Mouse (Mus musculus) kidney, adult 2 months (tissue): ENCODE measurements around the gene Ppp6r3. TPM values are rescaled to one million over a fixed set of nuclear protein-coding genes. Genes with fewer than 3 reads are reported as not detected.

ENCODE experiments used
- DNase-seq: peaks from one replicate; pipeline ENCODE4 v3.0.0; 2021
- H3K27ac ChIP-seq: fragments of 200-500 bp; 2 replicates; pipeline ENCODE4 v1.5.1; 2012; ENCODE audit warnings: low read depth, low read length, control low read depth, inconsistent platforms; ENCODE audit not compliant: insufficient read depth
- H3K27me3 ChIP-seq: fragments of 200-500 bp; replicated peaks from 2 replicates; pipeline ENCODE4 v1.6.1; 2012; ENCODE audit warnings: mild to moderate bottlenecking, moderate library complexity, low read length, inconsistent platforms; ENCODE audit not compliant: control insufficient read depth, insufficient read depth
- H3K36me3 ChIP-seq: fragments of 200-500 bp; 2 replicates; pipeline ENCODE4 v1.6.1; 2012; ENCODE audit warnings: mild to moderate bottlenecking, moderate library complexity, low read length, inconsistent platforms; ENCODE audit not compliant: control insufficient read depth, insufficient read depth
- H3K4me1 ChIP-seq: fragments of 200-500 bp; 2 replicates; pipeline ENCODE4 v1.6.1; 2011; ENCODE audit warnings: low read length; ENCODE audit not compliant: control insufficient read depth, insufficient read depth
- H3K4me3 ChIP-seq: fragments of 200-500 bp; 2 replicates; pipeline ENCODE4 v1.5.1; 2011; ENCODE audit warnings: mild to moderate bottlenecking, low read depth, low read length, control low read depth; ENCODE audit not compliant: insufficient read depth
- CTCF ChIP-seq: fragments of 200-500 bp; conservative IDR thresholded peaks from 2 replicates; pipeline ENCODE4 v1.5.1; 2011; ENCODE audit warnings: low read depth, mild to moderate bottlenecking, control low read depth, low read length, moderate library complexity, mixed read lengths; ENCODE audit not compliant: insufficient read depth, insufficient read length
- POLR2A ChIP-seq: fragments of 200-500 bp; IDR thresholded peaks from one replicate; pipeline ENCODE4 v1.6.1; 2011; ENCODE audit warnings: low read depth, low read length, control low read depth
- WGBS: fragments of 180-500 bp; shearing (Covaris S2); methylation state at CpG from one replicate; pipeline ENCODE4 v1.1.7; 2018; 5-methylcytosine and 5-hydroxymethylcytosine counted together
- polyA plus RNA-seq: library from polyadenylated mRNA; depleted of rRNA; stranded (reverse); fragments of >200 nt; gene quantifications from 2 replicates; pipeline ENCODE4 v1.2.3, GENCODE M21; 2012

Ppp6r3 gene
- polyA plus RNA-seq, 1 experiment, result 52.5 TPM

DNA sequence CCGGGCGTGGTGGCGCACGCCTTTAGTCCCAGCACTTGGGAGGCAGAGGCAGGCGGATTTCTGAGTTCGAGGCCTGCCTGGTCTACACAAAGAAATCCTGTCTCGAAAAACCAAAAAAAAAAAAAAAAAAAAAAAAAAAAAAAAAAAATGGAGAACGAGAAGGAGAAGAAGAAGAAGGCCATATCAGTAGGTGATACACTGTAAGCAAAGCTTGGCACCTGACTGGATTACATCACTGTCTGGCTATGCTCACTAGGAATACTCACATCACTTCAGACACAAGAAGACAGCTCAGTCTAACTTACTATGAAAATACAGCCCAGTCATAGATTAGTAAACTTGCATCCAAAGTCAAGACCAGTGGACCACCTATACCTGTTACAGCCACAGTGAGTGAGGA is 20.8 kb downstream of the Ppp6r3 start:
- no peak for DNase-seq
- Histone ChIP-seq H3K27me3 (no peaks in the 10 kb centered on the region), H3K36me3 (no peaks in the 10 kb centered on the region), H3K4me3 (no peak overlapping the region), H3K4me1 (peaks cover 17% of the 10 kb centered on the region; the same call in 1 of the 2 replicates), H3K27ac (no peak overlapping the region)
- WGBS, result 82% methylated on average over 7 of the region's 8 CpGs
- TF ChIP-seq POLR2A (no peak), CTCF (no peak)

- TF ChIP-seq POLR2A (no peak), CTCF (no peak)
- Histone ChIP-seq H3K4me3 (no peak overlapping the region), H3K27me3 (no peaks in the 10 kb centered on the region), H3K27ac (no peak overlapping the region; the same call in 1 of the 2 replicates), H3K36me3 (no peaks in the 10 kb centered on the region), H3K4me1 (peaks cover 15% of the 10 kb centered on the region; the same call in 1 of the 2 replicates)
- WGBS, result 13% methylated on average over 4 of the region's 4 CpGs
- DNase-seq, result peak; percentile 90
These were observed 23.9 kb downstream of the Ppp6r3 start for GRCm38 (mm10) chr19:3551573-3552159.

DNA sequence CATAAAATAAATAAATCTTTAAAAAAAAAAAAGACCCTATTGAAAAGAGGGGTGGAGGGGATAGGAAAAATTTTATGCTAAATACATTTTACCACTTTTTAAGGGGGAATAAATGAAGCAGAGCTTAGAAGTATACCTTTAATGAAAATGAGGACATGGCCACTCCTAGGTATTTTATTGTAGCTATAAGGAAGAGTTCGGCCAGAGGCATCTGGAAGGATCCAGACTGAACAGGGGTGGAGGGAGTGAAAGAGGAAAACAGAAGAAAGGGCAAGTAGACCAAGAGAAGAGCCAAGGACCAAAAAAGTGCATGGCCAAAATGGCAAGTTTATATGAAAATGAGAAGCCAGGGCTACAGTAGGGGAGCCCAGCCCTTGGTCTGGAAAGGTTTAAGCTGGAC is 25.4 kb downstream of the Ppp6r3 start:
- WGBS, result 64% methylated on average over 1 of the region's 1 CpGs
- TF ChIP-seq CTCF (no peak), POLR2A (no peak)
- Histone ChIP-seq H3K4me1 (peaks cover 17% of the 10 kb centered on the region), H3K36me3 (no peaks in the 10 kb centered on the region), H3K27me3 (no peaks in the 10 kb centered on the region), H3K4me3 (no peak overlapping the region), H3K27ac (no peak overlapping the region)
- DNase-seq, result no peak

DNA sequence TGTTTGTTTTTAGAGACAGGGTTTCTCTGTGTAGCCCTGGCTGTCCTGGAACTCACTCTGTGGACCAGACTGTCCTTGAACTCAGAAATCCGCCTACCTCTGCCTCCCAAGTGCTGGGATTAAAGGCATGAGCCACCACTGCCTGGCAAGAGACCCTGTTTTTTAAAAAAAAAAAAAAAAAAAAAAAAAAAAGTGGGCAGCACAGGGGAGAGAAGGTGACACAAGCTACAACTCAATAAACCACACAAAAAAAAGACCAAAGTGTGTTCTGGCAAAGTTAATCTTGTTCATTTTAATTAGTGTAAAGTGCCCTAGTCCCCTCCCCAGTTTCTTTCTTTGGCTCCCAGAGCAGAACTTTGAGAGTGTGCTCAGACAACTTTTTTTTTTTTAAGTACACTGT is 26.3 kb downstream of the Ppp6r3 start:
- no peak for TF ChIP-seq POLR2A
- no peak for TF ChIP-seq CTCF
- no peak overlapping the region for H3K4me3 ChIP-seq
- DNase-seq, result no peak
- H3K4me1 ChIP-seq, result peaks cover 22% of the 10 kb centered on the region
- 70% methylated on average over 1 of the region's 1 CpGs for WGBS
- H3K27ac ChIP-seq, result no peak overlapping the region
- no peaks in the 10 kb centered on the region for H3K27me3 ChIP-seq
- no peaks in the 10 kb centered on the region for H3K36me3 ChIP-seq

DNA sequence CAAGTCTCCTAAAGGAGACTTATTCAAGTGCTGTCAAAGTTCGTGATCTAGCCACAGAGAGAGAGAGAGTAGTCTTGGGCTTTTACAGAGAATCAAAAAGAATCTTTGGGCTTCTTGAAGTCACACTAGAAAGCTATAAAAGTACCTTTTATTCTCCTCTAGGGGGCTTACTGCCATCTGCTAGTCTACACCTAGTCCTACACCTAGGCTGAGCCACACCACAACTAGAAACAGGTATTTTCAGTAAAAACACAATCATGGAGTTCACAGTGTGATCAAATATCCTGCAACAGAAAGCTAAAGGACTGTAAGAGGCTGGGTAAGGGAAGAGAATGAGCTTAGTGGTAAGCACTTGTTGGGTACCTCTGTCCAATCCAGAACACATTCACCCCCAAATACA is 27.2 kb downstream of the Ppp6r3 start:
- DNase-seq, result no peak
- 92% methylated on average over 1 of the region's 1 CpGs for WGBS
- H3K36me3 ChIP-seq, result no peaks in the 10 kb centered on the region
- H3K4me1 ChIP-seq, result peaks cover 25% of the 10 kb centered on the region
- H3K4me3 ChIP-seq, result no peak overlapping the region
- no peak for TF ChIP-seq CTCF
- TF ChIP-seq POLR2A, result no peak
- no peak overlapping the region for H3K27ac ChIP-seq
- H3K27me3 ChIP-seq, result no peaks in the 10 kb centered on the region

DNA sequence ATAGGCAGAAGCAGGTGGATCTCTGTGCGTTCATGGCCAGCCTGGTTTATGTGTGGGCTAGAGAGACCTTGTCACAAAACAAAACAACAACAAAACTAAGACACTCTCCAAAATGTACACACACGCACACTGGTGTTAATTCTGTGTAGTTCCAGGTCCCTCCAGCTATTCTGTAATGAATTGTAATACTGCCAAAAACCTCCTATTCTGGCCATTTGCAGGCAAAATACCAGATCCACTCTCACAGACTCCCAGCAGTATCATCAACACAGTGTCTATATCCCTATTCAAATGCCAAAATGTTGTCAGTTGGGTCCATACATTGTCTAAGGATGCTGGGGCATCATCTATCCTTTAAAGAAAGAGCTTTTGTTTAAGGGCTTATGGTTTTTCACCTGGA is 30.6 kb downstream of the Ppp6r3 start:
- TF ChIP-seq POLR2A (no peak), CTCF (no peak)
- H3K36me3 ChIP-seq, result peaks cover 2% of the 10 kb centered on the region; the same call in 1 of the 2 replicates
- no peaks in the 10 kb centered on the region for H3K27me3 ChIP-seq
- H3K4me1 ChIP-seq, result peaks cover 17% of the 10 kb centered on the region
- DNase-seq, result no peak
- H3K27ac ChIP-seq, result no peak overlapping the region
- 83% methylated on average over 2 of the region's 2 CpGs for WGBS
- no peak overlapping the region for H3K4me3 ChIP-seq

GRCm38 (mm10) chr19:3542591-3542990 is 33.0 kb downstream of the Ppp6r3 start:
- peaks cover 24% of the 10 kb centered on the region for H3K4me1 ChIP-seq
- DNase-seq, result no peak
- H3K27ac ChIP-seq, result no peak overlapping the region
- peaks cover 2% of the 10 kb centered on the region; the same call in 1 of the 2 replicates for H3K36me3 ChIP-seq
- H3K27me3 ChIP-seq, result no peaks in the 10 kb centered on the region
- 87% methylated on average over 4 of the region's 4 CpGs for WGBS
- H3K4me3 ChIP-seq, result no peak overlapping the region
- TF ChIP-seq CTCF (no peak), POLR2A (no peak)
